Mouse (Mus musculus): Measurements from ENCODE around the gene Basp1.

Gene Basp1

DNA sequence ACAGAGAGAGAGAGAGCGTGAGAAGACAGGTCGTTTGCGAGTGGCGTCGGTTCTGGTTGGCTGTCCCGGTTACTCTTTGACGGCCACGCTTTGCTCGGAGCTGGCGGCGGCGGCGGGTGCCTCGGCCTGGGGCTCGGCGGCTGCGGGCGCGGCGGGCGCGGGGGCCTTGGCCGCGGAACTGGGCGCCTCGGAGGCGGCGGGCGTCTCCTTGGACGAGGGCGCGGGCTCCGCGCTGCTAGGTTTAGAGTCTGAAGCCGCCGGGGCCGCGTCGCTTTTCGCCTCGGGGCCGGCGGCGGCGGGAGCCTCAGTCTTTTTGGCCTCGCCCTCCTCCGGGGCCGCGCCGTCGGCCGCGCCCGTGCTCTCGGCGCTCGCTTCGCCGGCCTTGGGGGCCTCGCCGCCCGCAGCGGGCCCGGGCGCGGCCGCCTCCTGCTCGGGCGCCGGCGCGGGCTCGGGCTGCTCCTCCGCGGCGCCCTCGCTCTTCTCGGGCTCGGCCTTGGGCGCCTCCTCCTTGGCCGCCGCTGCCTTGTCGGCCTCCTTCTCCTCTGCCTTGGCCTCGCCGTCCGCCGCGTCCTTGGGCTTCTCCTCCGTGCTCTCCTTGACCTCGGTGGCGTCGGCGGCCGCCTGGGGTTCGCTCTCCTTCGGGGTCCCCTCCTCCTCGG, 49.3 kb downstream of the Basp1 start:
- no peak for DNase-seq (ENCODE audit: low spot score in 2 of 2)

DNA sequence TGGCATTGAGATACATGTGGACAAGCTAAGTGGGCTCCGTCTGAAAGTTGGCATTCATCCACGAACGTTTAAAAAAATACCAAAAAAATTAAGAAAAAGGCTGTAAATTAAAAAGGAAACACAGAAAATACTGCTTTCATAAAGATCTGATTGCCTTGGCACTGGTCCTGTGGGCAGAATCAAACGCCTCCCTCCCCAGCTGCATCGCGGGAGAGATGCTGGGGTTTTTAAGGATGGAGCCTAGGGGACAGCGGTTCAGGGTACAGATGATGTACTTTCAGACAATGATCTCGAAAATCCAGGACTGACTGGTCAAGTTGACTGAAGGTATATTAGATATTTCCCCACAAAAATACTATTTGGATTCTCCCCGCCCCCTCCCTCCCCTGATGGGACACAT, 49.9 kb downstream of the Basp1 start:
- no peak for DNase-seq (ENCODE audit: low spot score in 2 of 2)

DNA sequence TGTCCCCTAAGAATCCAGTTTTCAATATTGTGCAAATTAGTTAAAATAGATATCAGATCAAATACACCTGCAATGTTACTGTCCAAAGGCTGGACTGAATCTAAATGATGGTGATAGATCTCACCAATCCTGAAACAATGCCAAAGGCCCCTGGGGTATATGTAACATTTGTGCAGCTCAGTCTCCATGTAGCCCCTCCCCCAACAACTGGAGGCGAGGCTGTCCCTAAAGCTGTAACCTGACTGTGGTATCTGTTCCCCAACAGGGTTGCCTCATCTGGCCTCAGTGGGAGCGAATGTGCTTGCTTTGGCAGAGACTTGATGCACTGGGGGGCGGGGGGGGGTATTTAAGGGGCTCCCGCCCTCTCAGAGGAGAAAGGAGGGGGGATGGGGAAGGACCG, 52.7 kb downstream of the Basp1 start:
- DNase-seq (ENCODE audit: low spot score in 2 of 2), result no peak

DNA sequence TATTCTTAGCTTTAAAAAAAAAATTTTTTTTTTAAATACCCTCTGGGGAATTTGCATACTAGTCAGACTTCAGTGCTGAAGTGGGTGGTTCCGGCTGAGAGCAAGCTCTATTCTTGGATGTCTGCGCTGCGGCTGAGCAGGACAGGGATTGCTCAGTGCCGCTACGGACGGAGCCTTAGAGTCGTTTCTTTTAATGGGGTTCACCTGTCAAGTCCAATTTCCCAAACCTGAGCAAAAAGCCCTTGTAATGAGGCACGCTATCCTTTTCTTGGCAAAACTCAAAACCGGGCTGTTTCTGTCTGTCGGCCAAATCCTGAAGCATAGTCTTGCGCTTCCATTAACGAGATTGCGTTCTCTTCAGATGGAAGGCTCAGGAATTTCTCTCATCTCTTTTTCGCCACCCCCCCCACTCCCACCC, 54.9 kb downstream of the Basp1 start:
- peak in 1 of 2 experiments; percentile 3 for DNase-seq (ENCODE audit: low spot score in 2 of 2)

DNA sequence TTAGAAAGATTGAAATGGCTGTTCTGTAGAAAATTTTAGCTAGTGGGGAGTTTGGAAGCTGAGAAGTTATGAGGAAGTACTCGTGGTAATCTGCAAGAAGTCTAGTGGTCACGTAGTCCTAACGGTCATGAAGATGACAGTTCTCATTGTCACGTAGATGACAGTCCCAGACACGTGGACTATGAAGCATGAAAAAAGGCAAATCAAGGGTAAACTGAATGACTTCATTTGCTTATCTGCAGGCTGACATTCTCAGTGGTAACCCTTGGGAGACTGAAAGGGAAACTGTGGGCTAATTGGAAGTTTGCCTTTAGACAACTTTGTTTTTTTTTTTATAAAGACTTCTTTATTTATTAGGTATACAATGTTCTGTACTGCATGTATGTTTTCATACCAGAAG, 58.2 kb downstream of the Basp1 start:
- DNase-seq (ENCODE audit: low spot score in 2 of 2), result peak in 1 of 2 experiments; percentile 3

DNA sequence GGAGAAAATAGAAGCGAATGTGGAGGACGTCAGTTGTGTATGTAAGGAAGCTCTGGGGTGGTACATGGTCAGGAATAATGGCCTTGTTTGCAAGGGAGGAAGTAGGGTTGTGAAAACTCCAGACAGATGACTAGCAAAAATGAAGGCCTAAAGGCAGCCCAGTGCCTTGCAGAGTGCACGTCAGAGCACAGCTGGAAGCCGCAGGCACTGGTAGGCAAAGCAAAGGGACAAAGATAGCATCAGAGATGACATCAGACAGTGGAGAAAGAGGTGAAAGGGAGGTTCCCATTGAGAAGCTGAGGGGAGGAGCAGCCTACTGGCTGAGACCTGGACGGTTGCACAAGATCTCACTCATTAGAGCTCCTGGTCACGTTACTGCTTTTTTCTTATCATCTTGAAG, 58.8 kb downstream of the Basp1 start:
- DNase-seq (ENCODE audit: low spot score in 2 of 2), result peak; percentile 12 to 17

DNA sequence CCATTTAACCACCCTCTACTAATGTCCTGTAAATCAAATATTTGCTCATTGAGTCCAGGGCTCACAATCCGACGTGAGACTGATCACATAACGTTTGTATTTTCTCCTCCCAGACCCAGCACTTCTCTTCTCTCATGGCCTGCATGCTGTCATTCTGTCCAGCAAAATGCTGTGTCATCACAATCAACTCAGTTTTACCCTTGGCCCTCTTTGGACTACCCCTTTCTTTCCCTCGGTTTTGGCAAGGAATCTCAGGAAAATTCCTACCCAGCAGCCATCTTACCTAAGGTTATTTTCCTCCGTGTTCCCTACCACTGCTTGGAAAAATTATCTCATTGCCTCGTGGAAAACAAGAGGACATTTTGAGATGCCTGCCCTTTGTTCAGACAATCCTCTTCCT, 60.1 kb downstream of the Basp1 start:
- DNase-seq (ENCODE audit: low spot score in 2 of 2), result no peak

DNA sequence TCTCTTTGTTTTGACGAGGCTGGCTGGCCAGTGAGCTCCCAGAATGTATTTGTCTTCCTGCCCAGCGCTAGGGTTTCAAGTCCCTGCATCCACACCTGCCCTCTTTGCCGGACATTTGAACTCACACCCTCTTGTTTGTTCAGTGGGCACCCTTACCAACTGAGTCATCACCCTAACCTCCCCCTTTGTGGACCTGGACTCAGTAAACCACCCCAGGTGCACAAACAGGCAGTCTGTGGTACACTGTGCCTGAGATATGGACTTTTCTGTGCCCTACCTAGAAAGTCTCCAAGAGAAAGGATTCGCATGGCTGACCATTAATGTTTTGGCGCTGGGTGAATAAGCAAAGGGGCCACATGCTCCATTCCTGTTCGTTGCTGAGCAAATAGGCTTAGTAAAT, 70.3 kb downstream of the Basp1 start:
- DNase-seq (ENCODE audit: low spot score in 2 of 2), result no peak

DNA sequence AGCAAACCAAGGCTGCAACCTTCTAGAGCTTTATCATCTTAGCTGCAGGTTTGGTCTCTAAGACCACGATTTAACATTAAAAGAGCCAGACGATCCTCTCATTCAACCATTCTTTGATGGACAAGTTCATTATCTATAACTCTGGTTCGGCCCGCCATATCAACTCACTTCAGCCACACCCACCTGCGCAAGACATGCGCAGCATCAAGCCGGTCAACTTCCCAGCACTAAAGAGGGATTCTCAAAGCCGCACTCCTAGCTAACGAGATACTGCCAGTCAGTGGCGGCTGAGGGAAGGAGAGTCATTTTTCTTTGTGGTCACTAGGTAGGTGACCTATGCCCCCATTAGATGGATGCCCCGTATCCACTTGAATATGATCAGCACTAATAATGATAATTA, 78.3 kb downstream of the Basp1 start:
- DNase-seq (ENCODE audit: low spot score in 2 of 2), result no peak

DNA sequence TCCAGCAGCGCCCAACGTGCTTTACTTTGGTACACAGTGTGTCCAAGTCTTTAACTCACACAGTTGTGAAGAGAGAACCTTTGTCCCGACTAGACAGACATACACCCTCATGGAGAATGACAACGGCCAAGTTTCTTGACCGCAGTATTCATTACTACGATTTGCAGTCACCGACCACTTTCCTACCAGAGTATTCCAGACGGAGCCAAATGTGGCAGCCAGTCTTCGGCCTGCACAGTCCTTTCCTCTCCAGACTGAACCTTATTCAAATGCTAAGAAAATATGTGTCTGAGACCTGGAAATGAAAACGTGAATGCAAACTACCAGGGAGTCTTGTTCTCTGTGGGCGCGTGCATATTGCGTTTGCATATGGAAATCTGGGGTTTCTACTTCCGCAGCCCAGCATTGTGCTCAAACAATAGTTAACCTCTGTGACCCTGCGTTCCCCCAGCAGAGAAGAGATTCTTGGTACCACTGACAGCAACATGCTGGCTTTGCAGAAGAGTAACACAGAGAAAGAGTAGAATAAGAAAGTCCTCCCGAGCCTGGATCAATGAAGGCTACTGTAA, 81.6 kb downstream of the Basp1 start:
- no peak for DNase-seq (ENCODE audit: low spot score in 2 of 2)

DNA sequence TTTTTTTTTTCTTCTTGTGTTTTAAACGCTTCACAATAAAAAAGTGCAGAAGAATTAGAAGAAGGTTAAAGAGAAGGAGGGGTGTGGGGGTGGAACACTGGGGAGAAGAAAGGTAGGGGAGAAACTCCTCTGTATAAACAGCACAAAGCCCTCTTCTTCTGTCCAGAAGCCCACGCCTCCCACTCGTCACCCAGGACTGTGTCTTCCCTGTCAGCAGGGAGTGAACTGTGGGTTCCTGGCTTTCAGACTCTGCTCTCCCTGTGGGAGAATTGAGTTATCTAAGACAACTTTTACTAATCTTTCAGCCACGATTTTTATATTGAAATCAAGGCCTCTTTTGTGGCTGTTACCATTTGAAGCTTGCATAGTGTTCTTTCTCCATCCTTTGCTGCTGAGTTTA, 82.6 kb downstream of the Basp1 start:
- DNase-seq (ENCODE audit: low spot score in 2 of 2), result no peak

DNA sequence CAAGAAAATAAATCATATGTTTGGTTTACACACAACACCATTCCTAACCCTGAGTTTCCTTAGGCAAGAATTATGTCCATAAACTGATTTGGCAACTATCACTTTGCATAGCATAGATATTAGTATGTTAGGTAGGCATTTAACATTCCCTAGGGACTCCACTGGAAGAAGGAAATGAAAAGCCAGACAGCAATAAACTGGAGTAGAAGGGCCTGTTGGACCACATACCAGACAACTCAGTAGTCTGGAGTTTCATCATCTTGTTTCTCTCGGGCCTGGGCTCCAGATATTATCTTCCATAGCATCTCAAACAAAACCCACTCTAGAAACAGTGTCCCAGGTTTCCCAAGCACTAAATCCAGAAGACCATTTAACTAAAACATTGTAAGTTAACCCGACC, 91.0 kb downstream of the Basp1 start:
- no peak for DNase-seq (ENCODE audit: low spot score in 2 of 2)

DNA sequence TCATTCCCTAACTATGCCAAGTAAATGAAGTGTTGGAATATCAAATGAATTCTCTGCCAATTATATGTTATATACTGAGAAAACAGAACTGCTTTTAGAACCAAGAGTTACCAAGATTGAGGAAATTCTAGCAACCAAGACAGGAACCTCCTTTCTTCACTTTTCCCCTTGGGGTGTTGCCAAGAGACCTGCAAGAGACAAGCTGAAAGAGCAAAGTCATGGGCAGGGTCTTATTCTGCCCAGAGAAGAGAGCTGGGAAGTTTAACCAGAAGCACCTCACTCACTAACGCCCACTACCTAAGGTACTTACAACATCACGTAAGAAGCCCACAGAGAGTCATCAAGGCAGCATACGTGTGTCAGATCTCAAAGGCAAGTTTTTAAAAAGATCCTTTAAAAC, 91.5 kb downstream of the Basp1 start:
- no peak for DNase-seq (ENCODE audit: low spot score in 2 of 2)

DNA sequence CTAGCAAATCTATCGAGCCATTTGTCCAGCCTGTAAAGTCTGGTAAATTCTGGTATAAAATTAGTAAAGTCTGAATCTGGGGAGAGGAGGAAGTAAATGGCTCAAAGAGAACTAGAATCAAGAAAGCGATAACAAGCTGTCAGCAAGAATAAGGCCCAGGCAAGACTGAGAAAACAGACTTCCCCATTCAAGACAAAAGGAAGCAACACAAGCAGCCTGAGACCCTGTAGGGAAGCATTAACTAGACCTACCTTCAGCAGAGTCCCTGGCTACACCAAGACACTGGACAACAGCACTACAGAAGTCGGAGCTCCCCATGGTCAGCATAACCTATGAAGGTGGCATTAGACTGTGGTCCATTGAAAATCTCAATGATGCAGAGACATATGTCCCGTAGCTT, 91.9 kb downstream of the Basp1 start:
- no peak for DNase-seq (ENCODE audit: low spot score in 2 of 2)

DNA sequence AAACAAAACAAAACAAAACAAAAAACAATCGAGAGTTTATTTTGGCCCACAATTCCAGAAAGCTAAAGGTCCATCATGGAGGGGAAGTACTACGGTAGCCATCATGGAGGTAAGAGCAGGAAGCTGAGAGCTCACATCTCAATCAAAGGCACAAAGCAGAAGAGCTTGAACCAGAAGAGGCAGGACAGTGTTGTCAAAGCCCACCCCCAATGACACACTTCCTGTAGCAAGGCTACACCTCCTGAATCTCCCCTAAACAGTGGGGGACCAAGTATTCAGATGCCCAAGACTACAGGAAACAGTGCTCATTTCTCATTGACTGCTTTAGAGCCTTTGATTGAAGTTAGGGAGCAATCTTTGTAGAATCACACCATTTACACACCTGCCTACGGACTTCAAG, 99.1 kb downstream of the Basp1 start:
- DNase-seq (ENCODE audit: low spot score in 2 of 2), result no peak

Measured in natural killer cell, adult 2 months (primary cell).